Mouse (Mus musculus): ENCODE data around the gene Fam90a1b. TPM values are rescaled to one million over a fixed set of nuclear protein-coding genes. Genes with fewer than 3 reads are reported as not detected.

Fam90a1b gene
- not detected for polyA plus RNA-seq (2015; fragmentation: Illumina TruSeq; extraction: RNeasy Lipid Tissue Mini Kit (QIAGEN cat#74804); ENCODE audit: insufficient read depth, low replicate concordance)

DNA sequence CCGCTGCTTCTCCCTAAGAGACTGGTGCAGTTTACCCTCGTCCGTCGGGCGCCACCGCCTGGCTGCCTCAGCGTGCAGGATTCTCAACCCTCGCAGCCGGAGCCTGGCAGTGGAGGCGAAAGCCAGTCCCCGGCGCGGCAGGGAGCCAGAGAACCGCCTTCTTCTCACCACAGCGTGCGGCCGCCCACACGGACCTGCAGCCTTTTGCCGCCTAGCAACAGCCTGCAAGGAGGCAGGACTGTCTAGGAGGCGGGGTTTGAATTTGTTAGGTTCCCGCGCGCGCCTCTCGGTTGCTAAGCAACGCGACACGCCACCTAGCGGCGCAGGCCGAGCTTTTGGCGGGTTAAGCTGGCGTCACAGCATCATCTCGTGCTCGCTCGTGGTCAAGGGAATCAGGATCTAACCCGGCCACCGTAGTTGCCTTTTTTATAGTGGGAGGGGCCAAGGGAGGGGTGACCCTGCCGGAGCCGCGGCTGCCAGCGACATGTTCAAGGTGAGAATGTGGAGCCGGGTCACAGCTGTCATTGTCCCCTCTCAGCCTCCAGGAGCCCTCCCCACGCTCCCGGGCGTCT lies at the start of gene Fam90a1b, which contains the start of gene Apoo:
Gene Fam90a1b, minus strand, starts transcription at position 108 of the 572 bp plus-strand sequence.
Gene Apoo, plus strand, starts transcription at position 448 of the 572 bp plus-strand sequence.

Other genes with a start within 250 kb of the Fam90a1b start
- gene Zfx, start 243.1 kb downstream of the Fam90a1b start, polyA plus RNA-seq (2015; fragmentation: Illumina TruSeq; extraction: RNeasy Lipid Tissue Mini Kit (QIAGEN cat#74804); ENCODE audit: insufficient read depth, low replicate concordance) = 50.9 TPM
- gene Eif2s3x, start 153.9 kb downstream of the Fam90a1b start, polyA plus RNA-seq (2015; fragmentation: Illumina TruSeq; extraction: RNeasy Lipid Tissue Mini Kit (QIAGEN cat#74804); ENCODE audit: insufficient read depth, low replicate concordance) = 132 TPM
- 8.2 TPM for gene Klhl15, start 132.2 kb downstream of the Fam90a1b start, polyA plus RNA-seq (2015; fragmentation: Illumina TruSeq; extraction: RNeasy Lipid Tissue Mini Kit (QIAGEN cat#74804); ENCODE audit: insufficient read depth, low replicate concordance)
- gene Apoo, start 340 bp upstream of the Fam90a1b start, polyA plus RNA-seq (2015; fragmentation: Illumina TruSeq; extraction: RNeasy Lipid Tissue Mini Kit (QIAGEN cat#74804); ENCODE audit: insufficient read depth, low replicate concordance) = 18.6 TPM
- gene Maged1, start 175.4 kb upstream of the Fam90a1b start, polyA plus RNA-seq (2015; fragmentation: Illumina TruSeq; extraction: RNeasy Lipid Tissue Mini Kit (QIAGEN cat#74804); ENCODE audit: insufficient read depth, low replicate concordance) = 22.9 TPM

Measured in spleen, adult 10 weeks (tissue).